Mouse (Mus musculus) retina, adult 2 months (tissue): ENCODE measurements around the gene 4930502E18Rik.
"Not testable (repeated sequence)": the region's sequence is repeated elsewhere in the genome, so short reads cannot be mapped to it uniquely, and the experiment has no call there.

Experiments used
- DNase-seq: peaks from one replicate; pipeline ENCODE4 v3.0.0-alpha.2; 2012; ENCODE audit warnings: low read depth, low spot score

Gene 4930502E18Rik

GRCm38 (mm10) chrX:53724596-53724995, at the start of gene 4930502E18Rik:
Gene 4930502E18Rik (plus strand): TSS chrX:53724826.
- no peak for DNase-seq

GRCm38 (mm10) chrX:53676943-53677342, 47.7 kb upstream of the 4930502E18Rik start:
- not testable (repeated sequence) for DNase-seq

- not testable (repeated sequence) for DNase-seq
Measured at GRCm38 (mm10) chrX:53682650-53683049, 42.0 kb upstream of the 4930502E18Rik start.

- DNase-seq: not testable (repeated sequence)
Measured at GRCm38 (mm10) chrX:53684676-53685075, 40.0 kb upstream of the 4930502E18Rik start.

- DNase-seq: no peak
Measured at GRCm38 (mm10) chrX:53692065-53692464, 32.6 kb upstream of the 4930502E18Rik start.

GRCm38 (mm10) chrX:53693141-53693540, 31.5 kb upstream of the 4930502E18Rik start:
- no peak for DNase-seq

GRCm38 (mm10) chrX:53694008-53694777, 30.4 kb upstream of the 4930502E18Rik start:
- no peak for DNase-seq

GRCm38 (mm10) chrX:53699225-53699624, 25.4 kb upstream of the 4930502E18Rik start:
- no peak for DNase-seq

GRCm38 (mm10) chrX:53702673-53703072, 22.0 kb upstream of the 4930502E18Rik start:
- DNase-seq: no peak

GRCm38 (mm10) chrX:53715942-53716322, 8.7 kb upstream of the 4930502E18Rik start:
- no peak for DNase-seq

- no peak for DNase-seq
Measured at GRCm38 (mm10) chrX:53716323-53717182, 8.1 kb upstream of the 4930502E18Rik start.

GRCm38 (mm10) chrX:53728967-53729366, 4.3 kb downstream of the 4930502E18Rik start:
- DNase-seq: no peak

GRCm38 (mm10) chrX:53752851-53753250, 28.2 kb downstream of the 4930502E18Rik start:
- no peak for DNase-seq

- no peak for DNase-seq
Measured at GRCm38 (mm10) chrX:53757736-53758135, 33.1 kb downstream of the 4930502E18Rik start, which contains the start of gene 1700013H16Rik. Gene 1700013H16Rik (minus strand): TSS chrX:53757831.

- no peak for DNase-seq
Measured at GRCm38 (mm10) chrX:53776276-53776675, 51.6 kb downstream of the 4930502E18Rik start, which contains the start of gene Zfp36l3. Gene Zfp36l3 (minus strand): TSS chrX:53776394.
